Mouse (Mus musculus): ENCODE results near the gene Kif1a.

Gene Kif1a

GRCm38 (mm10) chr1:93101571-93102061 lies at the start of gene Kif1a:
Kif1a (minus strand) TSS chr1:93101951.
- peak; percentile 49 for DNase-seq (ENCODE audit: low spot score)

- no peak for DNase-seq (ENCODE audit: low spot score)
These were observed 49.3 kb upstream of the Kif1a start for GRCm38 (mm10) chr1:93150907-93151661.

- DNase-seq (ENCODE audit: low spot score) = no peak
These were observed 42.4 kb upstream of the Kif1a start for GRCm38 (mm10) chr1:93144176-93144575.

GRCm38 (mm10) chr1:93142871-93143270 lies 41.1 kb upstream of the Kif1a start:
- DNase-seq (ENCODE audit: low spot score) = no peak

GRCm38 (mm10) chr1:93139713-93140112 lies 38.0 kb upstream of the Kif1a start:
- DNase-seq (ENCODE audit: low spot score) = no peak

- DNase-seq (ENCODE audit: low spot score) = no peak
These were observed 36.8 kb upstream of the Kif1a start for GRCm38 (mm10) chr1:93138534-93138933.

- no peak for DNase-seq (ENCODE audit: low spot score)
These were observed 33.3 kb upstream of the Kif1a start, which contains the start of gene Agxt for GRCm38 (mm10) chr1:93135036-93135526. Agxt (plus strand) TSS chr1:93135240.

GRCm38 (mm10) chr1:93132676-93133075 lies 30.9 kb upstream of the Kif1a start:
- no peak for DNase-seq (ENCODE audit: low spot score)

- DNase-seq (ENCODE audit: low spot score) = no peak
These were observed 28.7 kb upstream of the Kif1a start for GRCm38 (mm10) chr1:93130242-93130983.

GRCm38 (mm10) chr1:93128710-93129349 lies 27.1 kb upstream of the Kif1a start:
- peak; percentile 83 for DNase-seq (ENCODE audit: low spot score)

GRCm38 (mm10) chr1:93128209-93128608 lies 26.5 kb upstream of the Kif1a start:
- no peak for DNase-seq (ENCODE audit: low spot score)

GRCm38 (mm10) chr1:93125256-93125655 lies 23.5 kb upstream of the Kif1a start:
- no peak for DNase-seq (ENCODE audit: low spot score)

- DNase-seq (ENCODE audit: low spot score) = no peak
These were observed 22.3 kb upstream of the Kif1a start for GRCm38 (mm10) chr1:93124066-93124465.

- no peak for DNase-seq (ENCODE audit: low spot score)
These were observed 21.6 kb upstream of the Kif1a start for GRCm38 (mm10) chr1:93123179-93123854.

GRCm38 (mm10) chr1:93118816-93119215 lies 17.1 kb upstream of the Kif1a start:
- no peak for DNase-seq (ENCODE audit: low spot score)

GRCm38 (mm10) chr1:93115471-93115870 lies 13.7 kb upstream of the Kif1a start:
- DNase-seq (ENCODE audit: low spot score) = no peak

- DNase-seq (ENCODE audit: low spot score) = peak; percentile 81
These were observed 13.1 kb upstream of the Kif1a start for GRCm38 (mm10) chr1:93114713-93115463.

- peak; percentile 37 for DNase-seq (ENCODE audit: low spot score)
These were observed 949 bp upstream of the Kif1a start for GRCm38 (mm10) chr1:93102700-93103099.

GRCm38 (mm10) chr1:93100576-93101491 lies 917 bp downstream of the Kif1a start:
- DNase-seq (ENCODE audit: low spot score) = peak; percentile 60

- peak; percentile 61 for DNase-seq (ENCODE audit: low spot score)
These were observed 1.5 kb downstream of the Kif1a start for GRCm38 (mm10) chr1:93100243-93100575.
